8 mouse cellular contexts compared by ENCODE assay signal in genomic region chr19:43530197-43530770, GRCm38 (mm10). TPM values are rescaled to one million over a fixed set of nuclear protein-coding genes. Genes with fewer than 3 reads are reported as not detected.
A peak's percentile ranks its signal among the peaks of the same experiment; 100 is the strongest.
DNase-seq lines count a peak whose midpoint lies in the region; ATAC-seq and TF ChIP-seq lines count a peak whose summit lies in the region.

No protein-coding gene starts in this region.

- peak overlapping the region; percentile 12 for H3K4me3 ChIP-seq in erythroblast, embryonic 14.5 days (replicated peaks)
- peak overlapping the region; percentile 36 for H3K4me3 ChIP-seq in heart, embryonic 13.5 days
- no peak overlapping the region for H3K4me3 ChIP-seq in kidney, postnatal 0 days (replicated peaks; ENCODE audit: low read depth, low read length)
- no peak overlapping the region for H3K4me3 ChIP-seq in liver, embryonic 15.5 days (replicated peaks)
- no peak overlapping the region for H3K4me3 ChIP-seq in neural tube, embryonic 12.5 days
- H3K4me3 ChIP-seq in stomach, postnatal 0 days (ENCODE audit: low read depth, low read length), result peak overlapping the region; percentile 3; the same call in 1 of the 2 replicates

- no peak for TF ChIP-seq EP300 in stomach, postnatal 0 days (optimal IDR thresholded peaks at IDR 0.05)

- 2% methylated on average over 13 of the region's 13 CpGs for WGBS in heart, embryonic 13.5 days
- under 1% methylated on average over 13 of the region's 13 CpGs for WGBS in kidney, postnatal 0 days
- 1% methylated on average over 13 of the region's 13 CpGs for WGBS in liver, embryonic 15.5 days (ENCODE audit: insufficient replicate concordance)
- 2% methylated on average over 13 of the region's 13 CpGs for WGBS in neural tube, embryonic 12.5 days
- WGBS in stomach, postnatal 0 days, result 2% methylated on average over 13 of the region's 13 CpGs

- no peak overlapping the region for H3K9ac ChIP-seq in heart, embryonic 13.5 days
- no peak overlapping the region for H3K9ac ChIP-seq in kidney, postnatal 0 days (ENCODE audit: low read depth, low read length)
- H3K9ac ChIP-seq in liver, embryonic 15.5 days, result no peak overlapping the region; the same call in 1 of the 2 replicates
- no peak overlapping the region for H3K9ac ChIP-seq in neural tube, embryonic 12.5 days
- no peak overlapping the region for H3K9ac ChIP-seq in stomach, postnatal 0 days (ENCODE audit: low read length)

- DNase-seq in CD8-positive naive resting alpha-beta T cell, adult 2 months (ENCODE audit: low read depth in 2 of 2, low spot score in 2 of 2), result peak; percentile 39 to 65
- DNase-seq in brain, embryonic 14.5 days (ENCODE audit: low read depth), result peak; percentile 96
- peak; percentile 96 for DNase-seq in kidney, postnatal 0 days (ENCODE audit: low spot score)
- DNase-seq in stomach, postnatal 0 days (ENCODE audit: low spot score), result peak; percentile 68

- TF ChIP-seq CTCF in brain, embryonic 14.5 days (IDR thresholded peaks at IDR 0.05; ENCODE audit: borderline replicate concordance, extremely low read depth, insufficient read depth, insufficient read length), result peak; percentile 91
- TF ChIP-seq CTCF in kidney, postnatal 0 days (IDR thresholded peaks at IDR 0.05; ENCODE audit: low read depth), result peak; percentile 86
- TF ChIP-seq CTCF in stomach, postnatal 0 days (IDR thresholded peaks at IDR 0.05; ENCODE audit: low read depth), result peak; percentile 82

- H3K4me2 ChIP-seq in heart, embryonic 13.5 days, result peak overlapping the region; percentile 67
- peak overlapping the region; percentile 38 for H3K4me2 ChIP-seq in kidney, postnatal 0 days (ENCODE audit: low read length)
- peak overlapping the region; percentile 58 for H3K4me2 ChIP-seq in liver, embryonic 15.5 days
- H3K4me2 ChIP-seq in neural tube, embryonic 12.5 days (replicated peaks), result peak overlapping the region; percentile 50
- peak overlapping the region; percentile 21; the same call in 1 of the 2 replicates for H3K4me2 ChIP-seq in stomach, postnatal 0 days (replicated peaks; ENCODE audit: low read depth)

- no peaks in the 10 kb centered on the region for H3K27me3 ChIP-seq in erythroblast, embryonic 14.5 days (ENCODE audit: control insufficient read depth)
- H3K27me3 ChIP-seq in heart, embryonic 13.5 days (replicated peaks), result peaks cover 12% of the 10 kb centered on the region; the same call in 1 of the 2 replicates
- no peaks in the 10 kb centered on the region; the same call in 1 of the 2 replicates for H3K27me3 ChIP-seq in kidney, postnatal 0 days (ENCODE audit: insufficient read depth, low read length)
- H3K27me3 ChIP-seq in liver, embryonic 15.5 days, result peaks cover 20% of the 10 kb centered on the region
- no peaks in the 10 kb centered on the region for H3K27me3 ChIP-seq in neural tube, embryonic 12.5 days (replicated peaks)
- no peaks in the 10 kb centered on the region for H3K27me3 ChIP-seq in stomach, postnatal 0 days (ENCODE audit: control insufficient read depth, insufficient read depth, low read length)

- H3K27ac ChIP-seq in heart, embryonic 13.5 days (replicated peaks), result no peak overlapping the region
- H3K27ac ChIP-seq in kidney, postnatal 0 days, result no peak overlapping the region
- H3K27ac ChIP-seq in liver, embryonic 15.5 days (replicated peaks), result no peak overlapping the region
- H3K27ac ChIP-seq in neural tube, embryonic 12.5 days, result no peak overlapping the region
- no peak overlapping the region for H3K27ac ChIP-seq in stomach, postnatal 0 days (replicated peaks)

- no peaks in the 10 kb centered on the region for H3K36me3 ChIP-seq in erythroblast, embryonic 14.5 days (ENCODE audit: control insufficient read depth)
- no peaks in the 10 kb centered on the region for H3K36me3 ChIP-seq in heart, embryonic 13.5 days
- H3K36me3 ChIP-seq in kidney, postnatal 0 days (ENCODE audit: insufficient read depth, low read length), result no peaks in the 10 kb centered on the region
- no peaks in the 10 kb centered on the region for H3K36me3 ChIP-seq in liver, embryonic 15.5 days (replicated peaks)
- no peaks in the 10 kb centered on the region for H3K36me3 ChIP-seq in neural tube, embryonic 12.5 days
- H3K36me3 ChIP-seq in stomach, postnatal 0 days (ENCODE audit: control insufficient read depth, insufficient read depth, low read length), result no peaks in the 10 kb centered on the region

- H3K9me3 ChIP-seq in erythroblast, embryonic 14.5 days (ENCODE audit: control insufficient read depth, low read length), result no peaks in the 10 kb centered on the region
- no peaks in the 10 kb centered on the region for H3K9me3 ChIP-seq in heart, embryonic 13.5 days
- H3K9me3 ChIP-seq in kidney, postnatal 0 days (replicated peaks; ENCODE audit: low read length), result no peaks in the 10 kb centered on the region
- H3K9me3 ChIP-seq in liver, embryonic 15.5 days (replicated peaks), result no peaks in the 10 kb centered on the region
- no peaks in the 10 kb centered on the region for H3K9me3 ChIP-seq in neural tube, embryonic 12.5 days
- H3K9me3 ChIP-seq in stomach, postnatal 0 days (ENCODE audit: control insufficient read depth, low read length), result no peaks in the 10 kb centered on the region

- ATAC-seq in heart, embryonic 13.5 days (ENCODE audit: extremely low read depth, insufficient number of reproducible peaks, low FRiP score, low TSS enrichment), result no peak
- peak; percentile 68; the same call in 1 of the 2 replicates for ATAC-seq in kidney, postnatal 0 days (replicated peaks; ENCODE audit: low FRiP score, low read depth)
- peak; percentile 67 for ATAC-seq in liver, embryonic 15.5 days (ENCODE audit: insufficient read depth)
- peak; percentile 66 for ATAC-seq in neural tube, embryonic 12.5 days (ENCODE audit: low FRiP score, low read depth)
- ATAC-seq in stomach, postnatal 0 days (ENCODE audit: low FRiP score, low TSS enrichment), result peak; percentile 82

- H3K4me1 ChIP-seq in erythroblast, embryonic 14.5 days (ENCODE audit: control insufficient read depth), result peaks cover 9% of the 10 kb centered on the region
- peaks cover 17% of the 10 kb centered on the region for H3K4me1 ChIP-seq in heart, embryonic 13.5 days
- H3K4me1 ChIP-seq in kidney, postnatal 0 days (replicated peaks; ENCODE audit: insufficient read depth, low read length), result no peaks in the 10 kb centered on the region; the same call in 1 of the 2 replicates
- peaks cover 9% of the 10 kb centered on the region for H3K4me1 ChIP-seq in liver, embryonic 15.5 days (replicated peaks)
- peaks cover 2% of the 10 kb centered on the region; the same call in 1 of the 2 replicates for H3K4me1 ChIP-seq in neural tube, embryonic 12.5 days
- H3K4me1 ChIP-seq in stomach, postnatal 0 days (replicated peaks; ENCODE audit: control insufficient read depth, insufficient read depth), result no peaks in the 10 kb centered on the region

- TF ChIP-seq POLR2A in brain, embryonic 14.5 days (IDR thresholded peaks at IDR 0.05; ENCODE audit: borderline replicate concordance, extremely low read depth, insufficient read depth, insufficient read length, poor library complexity, severe bottlenecking), result no peak

RNA-seq across cellular contexts. Expression of gene Got1, which starts 5.9 kb away (rescaled TPM):
- 63.1 and 66.7 TPM in 2 replicates for polyA plus RNA-seq in brain, embryonic 14.5 days (2012; rRNA removed)
- 0.14 and 0.20 TPM in 2 replicates for polyA plus RNA-seq in erythroblast, embryonic 14.5 days (2012)
- 161 and 175 TPM in 2 replicates for polyA plus RNA-seq in heart, embryonic 13.5 days (2015; fragmentation: Nextera tagmentation; extraction: Ambion mirVana)
- 86.6 and 93.6 TPM in 2 replicates for polyA plus RNA-seq in kidney, postnatal 0 days (2015; fragmentation: Nextera tagmentation; extraction: Ambion mirVana)
- 19.8 and 22.3 TPM in 2 replicates for polyA plus RNA-seq in liver, embryonic 15.5 days (2015; fragmentation: Nextera tagmentation; extraction: Ambion mirVana)
- 67.8 and 69.7 TPM in 2 replicates for polyA plus RNA-seq in neural tube, embryonic 12.5 days (2016; fragmentation: Nextera tagmentation; extraction: Ambion mirVana)
- polyA plus RNA-seq in stomach, postnatal 0 days (2015; fragmentation: Nextera tagmentation; extraction: Ambion mirVana), result 49.3 and 51.1 TPM in 2 replicates

Comparison
In these comparisons a context has a peak if more than half of its experiments do, and no peak if none do; other contexts are left out.
1. H3K4me3 ChIP-seq: peak in erythroblast, embryonic 14.5 days (single experiment), heart, embryonic 13.5 days (single experiment) and stomach, postnatal 0 days (single experiment); none in kidney, postnatal 0 days (single experiment), liver, embryonic 15.5 days (single experiment) and neural tube, embryonic 12.5 days (single experiment).
2. RNA of gene Got1, which starts 5.9 kb away (polyA plus RNA-seq): 161 to 175 TPM in heart, embryonic 13.5 days, 86.6 to 93.6 TPM in kidney, postnatal 0 days, 67.8 to 69.7 TPM in neural tube, embryonic 12.5 days, 63.1 to 66.7 TPM in brain, embryonic 14.5 days, 49.3 to 51.1 TPM in stomach, postnatal 0 days and 19.8 to 22.3 TPM in liver, embryonic 15.5 days; 0.14 to 0.20 TPM in erythroblast, embryonic 14.5 days; every median in the first group is over 10 times any median in the second.
3. Peak in every context shown above with its lines, with median percentiles within 50 percentile points of each other: DNase-seq, CTCF ChIP-seq and H3K4me2 ChIP-seq.